Mouse (Mus musculus): Measurements from ENCODE around the gene Actl11.

Actl11 gene

GRCm38 (mm10) chr9:107919441-107919840 is 8.8 kb upstream of the Actl11 start:
- DNase-seq (ENCODE audit: low read depth), result no peak

- DNase-seq (ENCODE audit: low read depth), result peak; percentile 65
Measured at GRCm38 (mm10) chr9:107923021-107923420, 5.2 kb upstream of the Actl11 start.

- peak; percentile 80 for DNase-seq (ENCODE audit: low read depth)
Measured at GRCm38 (mm10) chr9:107923956-107924355, 4.3 kb upstream of the Actl11 start.

GRCm38 (mm10) chr9:107925251-107925650 is 3.0 kb upstream of the Actl11 start:
- no peak for DNase-seq (ENCODE audit: low read depth)

- no peak for DNase-seq (ENCODE audit: low read depth)
Measured at GRCm38 (mm10) chr9:107926920-107927420, 1.3 kb upstream of the Actl11 start.

GRCm38 (mm10) chr9:107927749-107928148 is 520 bp upstream of the Actl11 start:
- no peak for DNase-seq (ENCODE audit: low read depth)

- DNase-seq (ENCODE audit: low read depth), result no peak
Measured at GRCm38 (mm10) chr9:107932221-107932620, 4.0 kb downstream of the Actl11 start.

GRCm38 (mm10) chr9:107934146-107934545 is 5.9 kb downstream of the Actl11 start:
- no peak for DNase-seq (ENCODE audit: low read depth)

- no peak for DNase-seq (ENCODE audit: low read depth)
Measured at GRCm38 (mm10) chr9:107935374-107935773, 7.1 kb downstream of the Actl11 start, which contains the start of gene Camkv. Gene Camkv, plus strand, starts transcription at chr9:107935674.

- no peak for DNase-seq (ENCODE audit: low read depth)
Measured at GRCm38 (mm10) chr9:107935790-107936214, 7.5 kb downstream of the Actl11 start.

- no peak for DNase-seq (ENCODE audit: low read depth)
Measured at GRCm38 (mm10) chr9:107936215-107936822, 8.1 kb downstream of the Actl11 start.

- no peak for DNase-seq (ENCODE audit: low read depth)
Measured at GRCm38 (mm10) chr9:107936831-107937230, 8.6 kb downstream of the Actl11 start.

GRCm38 (mm10) chr9:107947241-107948194 is 19.2 kb downstream of the Actl11 start:
- DNase-seq (ENCODE audit: low read depth), result no peak

- no peak for DNase-seq (ENCODE audit: low read depth)
Measured at GRCm38 (mm10) chr9:107949184-107949921, 21.1 kb downstream of the Actl11 start.

- no peak for DNase-seq (ENCODE audit: low read depth)
Measured at GRCm38 (mm10) chr9:107949922-107950235, 21.6 kb downstream of the Actl11 start, which contains the start of gene Traip. Gene Traip, plus strand, starts transcription at chr9:107950136.

- DNase-seq (ENCODE audit: low read depth), result peak; percentile 91
Measured at GRCm38 (mm10) chr9:107950460-107951355, 22.4 kb downstream of the Actl11 start.

- DNase-seq (ENCODE audit: low read depth), result peak; percentile 36
Measured at GRCm38 (mm10) chr9:107955613-107956289, 27.5 kb downstream of the Actl11 start.

- no peak for DNase-seq (ENCODE audit: low read depth)
Measured at GRCm38 (mm10) chr9:107957141-107957540, 28.9 kb downstream of the Actl11 start.

- no peak for DNase-seq (ENCODE audit: low read depth)
Measured at GRCm38 (mm10) chr9:107959896-107960295, 31.6 kb downstream of the Actl11 start.

- DNase-seq (ENCODE audit: low read depth), result peak; percentile 27
Measured at GRCm38 (mm10) chr9:107960928-107961327, 32.7 kb downstream of the Actl11 start.

GRCm38 (mm10) chr9:107961351-107961762 is 33.1 kb downstream of the Actl11 start:
- DNase-seq (ENCODE audit: low read depth), result no peak
